Mouse (Mus musculus) G1E (cell line): ENCODE measurements at regions not wholly inside any gene's neighbourhood (a gene's known extent, or its start where the extent isn't known, plus 50 kb on each side); places are given as distances from the start of the nearest gene placed in this dataset.

ENCODE experiments used
- CTCF ChIP-seq: IDR thresholded peaks from 2 replicates; pipeline ENCODE4 v1.5.1; 2012; ENCODE audit warnings: low read depth, low read length, inconsistent platforms, mixed read lengths
- GATA1 ChIP-seq: IDR thresholded peaks from 2 replicates; pipeline ENCODE4 v1.6.1; 2012; ENCODE audit warnings: borderline replicate concordance, low read length, inconsistent platforms, mixed read lengths
- POLR2AphosphoS5 ChIP-seq: IDR thresholded peaks from 2 replicates; pipeline ENCODE4 v1.6.1; 2012; ENCODE audit warnings: low read depth, low read length, inconsistent platforms; ENCODE audit not compliant: insufficient replicate concordance

GRCm38 (mm10) chr1:157038111-157039008 lies 70.1 kb downstream of the Tex35 start:
- TF ChIP-seq CTCF, result no peak
- no peak for TF ChIP-seq POLR2AphosphoS5
- no peak for TF ChIP-seq GATA1
